Mouse (Mus musculus) intestine, embryonic 15.5 days (tissue): ENCODE results near the gene Tbc1d25. TPM values are rescaled to one million over a fixed set of nuclear protein-coding genes. Genes with fewer than 3 reads are reported as not detected.

Experiments used
- ATAC-seq: fragments of 200-750 bp; cut with Nextera tagmentation; 2 replicates; pipeline ENCODE4 v1.8.0; 2017; ENCODE audit warnings: moderate TSS enrichment, moderate library complexity
- H3K27ac ChIP-seq: fragments of 300-500 bp; sonication (generic); 2 replicates; pipeline ENCODE4 v1.5.1; 2015; ENCODE audit warnings: mild to moderate bottlenecking, inconsistent platforms
- H3K27me3 ChIP-seq: fragments of 300-500 bp; sonication (generic); replicated peaks from 2 replicates; pipeline ENCODE4 v1.6.1; 2015; ENCODE audit warnings: inconsistent platforms
- H3K36me3 ChIP-seq: fragments of 300-500 bp; sonication (generic); 2 replicates; pipeline ENCODE4 v1.6.1; 2015; ENCODE audit warnings: inconsistent platforms
- H3K4me1 ChIP-seq: fragments of 300-500 bp; sonication (generic); replicated peaks from 2 replicates; pipeline ENCODE4 v1.6.1; 2015; ENCODE audit warnings: inconsistent platforms
- H3K4me2 ChIP-seq: fragments of 300-500 bp; sonication (generic); replicated peaks from 2 replicates; pipeline ENCODE4 v1.6.1; 2015; ENCODE audit warnings: mild to moderate bottlenecking, inconsistent platforms
- H3K4me3 ChIP-seq: fragments of 300-500 bp; sonication (generic); replicated peaks from 2 replicates; pipeline ENCODE4 v1.5.1; 2015; ENCODE audit warnings: inconsistent platforms
- H3K9ac ChIP-seq: fragments of 300-500 bp; sonication (generic); 2 replicates; pipeline ENCODE4 v1.6.1; 2015; ENCODE audit warnings: inconsistent platforms
- H3K9me3 ChIP-seq: fragments of 300-500 bp; sonication (generic); 2 replicates; pipeline ENCODE4 v1.6.1; 2016; ENCODE audit warnings: inconsistent platforms
- WGBS: fragments of 180-500 bp; shearing (Covaris S2); methylation state at CpG from one replicate; pipeline ENCODE4 v1.1.7; 2015; 5-methylcytosine and 5-hydroxymethylcytosine counted together
- polyA plus RNA-seq: library from polyadenylated mRNA; unstranded; fragments of >200 nt; fragmentation: Nextera tagmentation; extraction: Ambion mirVana; gene quantifications from 2 replicates; pipeline ENCODE4 v1.2.1, GENCODE M21; 2015

Tbc1d25 gene
- polyA plus RNA-seq, 1 experiment from 2014 or later = 10.6 TPM

DNA sequence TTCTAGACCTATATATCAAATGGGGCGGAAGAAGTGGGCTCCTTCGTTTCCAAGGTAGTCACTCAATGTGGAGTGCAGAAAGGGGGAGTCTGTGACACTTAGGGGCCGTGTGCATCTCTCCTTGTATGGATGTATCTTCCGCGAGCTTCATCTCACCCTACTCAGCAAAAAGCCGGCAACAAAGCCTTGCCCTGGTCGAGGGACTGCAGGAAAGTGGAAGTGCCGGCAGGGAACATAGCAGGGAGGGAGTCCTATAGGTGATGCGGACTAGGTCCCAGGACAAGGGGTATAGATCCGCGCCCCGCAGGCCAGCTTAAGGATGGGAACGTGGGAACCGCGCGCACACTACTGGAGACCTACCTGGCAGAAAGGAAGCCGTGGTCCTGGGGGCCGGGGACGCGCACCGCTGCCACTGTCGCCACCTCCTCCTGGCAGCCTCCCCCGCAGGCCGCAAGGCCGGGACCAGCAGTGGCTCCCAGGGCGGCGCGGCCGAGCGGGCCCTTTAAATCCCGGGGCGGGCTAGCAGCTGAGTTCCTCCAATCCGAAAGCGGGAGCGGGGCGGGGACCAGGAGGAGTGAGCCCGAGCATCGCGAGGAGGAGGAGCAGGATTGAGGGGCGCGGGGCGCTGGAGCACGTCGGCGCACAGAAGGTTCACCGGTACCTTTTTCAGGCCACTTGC lies 30.2 kb upstream of the Tbc1d25 start, which contains the start of gene Porcn:
Gene Porcn (minus strand): TSS at position 511 of the 679 bp plus-strand sequence.
- H3K4me3 ChIP-seq = peak within 1 kb of the TSS; percentile 49
- no peaks in the 10 kb centered on the region for H3K4me1 ChIP-seq
- H3K36me3 ChIP-seq = no peaks in the 10 kb centered on the region
- no peaks in the 10 kb centered on the region for H3K27me3 ChIP-seq
- ATAC-seq = peak; percentile 96
- no peak within 1 kb of the TSS for H3K27ac ChIP-seq
- H3K4me2 ChIP-seq = peak within 1 kb of the TSS; percentile 65
- H3K9ac ChIP-seq = peak within 1 kb of the TSS; percentile 58
- no peaks in the 10 kb centered on the region for H3K9me3 ChIP-seq
- WGBS = 8% methylated on average over 46 of the region's 46 CpGs

DNA sequence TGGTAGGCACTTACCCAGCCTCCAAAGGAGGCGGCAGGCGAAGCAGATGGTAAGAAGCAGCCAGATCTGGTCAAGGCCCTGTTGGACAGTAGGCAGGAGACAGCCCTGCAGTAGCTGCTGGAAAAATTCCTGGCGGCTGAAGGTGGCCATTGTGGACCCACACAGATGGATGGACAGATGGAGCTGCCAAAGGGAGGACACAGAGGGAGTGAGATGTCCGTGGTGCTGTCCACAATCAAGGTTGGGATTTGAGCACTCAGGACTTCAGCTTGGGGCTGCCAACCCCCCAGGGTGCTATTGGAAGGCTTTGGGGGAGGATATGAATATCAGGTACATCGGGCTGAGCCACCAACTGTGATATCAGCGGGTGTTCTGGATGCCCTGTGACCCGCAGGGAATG lies 29.6 kb upstream of the Tbc1d25 start:
- peak overlapping the region; percentile 49 for H3K4me3 ChIP-seq
- H3K9me3 ChIP-seq = no peaks in the 10 kb centered on the region
- no peak overlapping the region for H3K27ac ChIP-seq
- ATAC-seq = 0 out of 2 replicates have a peak, but pooled peaks have one; percentile 2
- no peaks in the 10 kb centered on the region for H3K36me3 ChIP-seq
- WGBS = 43% methylated on average over 7 of the region's 7 CpGs
- peak overlapping the region; percentile 65 for H3K4me2 ChIP-seq
- no peaks in the 10 kb centered on the region for H3K27me3 ChIP-seq
- peak overlapping the region; percentile 58; the same call in 1 of the 2 replicates for H3K9ac ChIP-seq
- H3K4me1 ChIP-seq = no peaks in the 10 kb centered on the region

- Histone ChIP-seq H3K27ac (no peak overlapping the region), H3K4me1 (no peaks in the 10 kb centered on the region), H3K9me3 (no peaks in the 10 kb centered on the region), H3K27me3 (no peaks in the 10 kb centered on the region), H3K4me3 (no peak overlapping the region), H3K36me3 (no peaks in the 10 kb centered on the region), H3K9ac (no peak overlapping the region), H3K4me2 (no peak overlapping the region)
- no peak for ATAC-seq
- WGBS = 70% methylated on average over 4 of the region's 4 CpGs
Measured at GRCm38 (mm10) chrX:8205088-8205487, 29.1 kb upstream of the Tbc1d25 start.

DNA sequence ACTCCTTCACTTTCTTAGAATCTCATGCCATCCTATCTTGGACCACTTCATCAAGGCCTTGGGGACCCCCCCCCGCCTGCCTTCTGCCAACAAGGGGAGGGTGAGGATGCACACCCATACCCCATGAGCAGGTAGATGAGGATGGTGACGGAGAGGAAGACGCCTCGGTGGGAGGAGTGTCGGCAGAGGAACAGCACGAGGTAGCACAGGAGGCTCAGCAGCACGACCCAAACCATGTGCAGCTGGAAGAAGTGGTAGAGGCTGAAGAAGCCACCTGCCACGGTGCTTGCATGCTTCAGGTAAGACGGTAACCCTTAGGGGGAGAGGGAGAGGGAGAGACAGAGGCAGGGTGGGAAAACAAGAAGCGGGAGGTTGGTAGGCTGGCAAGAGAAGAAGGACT lies 28.1 kb upstream of the Tbc1d25 start:
- ATAC-seq = no peak
- Histone ChIP-seq H3K9ac (no peak overlapping the region), H3K4me1 (no peaks in the 10 kb centered on the region), H3K27ac (no peak overlapping the region), H3K36me3 (no peaks in the 10 kb centered on the region), H3K9me3 (no peaks in the 10 kb centered on the region), H3K4me3 (no peak overlapping the region), H3K4me2 (no peak overlapping the region), H3K27me3 (no peaks in the 10 kb centered on the region)
- 83% methylated on average over 10 of the region's 10 CpGs for WGBS

DNA sequence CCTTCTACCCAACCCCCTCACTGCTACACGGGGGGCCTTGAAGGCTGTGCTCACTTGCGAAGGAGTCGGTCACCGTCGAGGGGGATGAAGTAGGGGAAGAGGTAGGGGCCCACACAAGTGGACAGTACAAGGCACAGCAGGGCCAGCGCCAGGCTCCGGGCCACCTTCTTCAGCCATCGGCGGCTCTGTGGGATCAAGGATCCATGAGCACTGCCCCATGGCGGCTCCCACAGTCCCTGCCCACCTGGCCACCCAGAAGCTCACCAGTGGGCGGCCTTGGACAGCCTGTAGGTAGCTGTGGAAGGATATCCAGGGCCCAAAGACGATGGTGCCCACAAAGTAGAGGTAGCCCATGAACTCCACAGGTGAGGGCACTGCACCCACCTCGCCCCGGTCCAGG lies 27.1 kb upstream of the Tbc1d25 start:
- Histone ChIP-seq H3K27me3 (no peaks in the 10 kb centered on the region), H3K9ac (no peak overlapping the region), H3K9me3 (no peaks in the 10 kb centered on the region), H3K36me3 (no peaks in the 10 kb centered on the region), H3K4me3 (no peak overlapping the region), H3K4me1 (no peaks in the 10 kb centered on the region), H3K27ac (no peak overlapping the region), H3K4me2 (no peak overlapping the region)
- WGBS = 88% methylated on average over 14 of the region's 14 CpGs
- no peak for ATAC-seq

GRCm38 (mm10) chrX:8193419-8193723 lies 17.4 kb upstream of the Tbc1d25 start, which contains the start of gene Ebp:
TSS of gene Ebp (minus strand) at chrX:8193512.
- no peaks in the 10 kb centered on the region for H3K36me3 ChIP-seq
- no peaks in the 10 kb centered on the region for H3K27me3 ChIP-seq
- peak within 1 kb of the TSS; percentile 56 for H3K4me3 ChIP-seq
- H3K27ac ChIP-seq = peak within 1 kb of the TSS; percentile 58
- 22% methylated on average over 10 of the region's 10 CpGs for WGBS
- no peaks in the 10 kb centered on the region for H3K9me3 ChIP-seq
- H3K4me2 ChIP-seq = peak within 1 kb of the TSS; percentile 61
- peak within 1 kb of the TSS; percentile 62 for H3K9ac ChIP-seq
- no peaks in the 10 kb centered on the region for H3K4me1 ChIP-seq
- peak; percentile 22; the same call in 1 of the 2 replicates for ATAC-seq

GRCm38 (mm10) chrX:8192640-8193418 lies 16.8 kb upstream of the Tbc1d25 start:
- H3K4me3 ChIP-seq = peak overlapping the region; percentile 56
- H3K27ac ChIP-seq = peak overlapping the region; percentile 58
- WGBS = 20% methylated on average over 38 of the region's 38 CpGs
- peak overlapping the region; percentile 61 for H3K4me2 ChIP-seq
- H3K4me1 ChIP-seq = no peaks in the 10 kb centered on the region
- peak; percentile 98 for ATAC-seq
- H3K27me3 ChIP-seq = no peaks in the 10 kb centered on the region
- H3K9me3 ChIP-seq = no peaks in the 10 kb centered on the region
- H3K9ac ChIP-seq = peak overlapping the region; percentile 62
- no peaks in the 10 kb centered on the region for H3K36me3 ChIP-seq

DNA sequence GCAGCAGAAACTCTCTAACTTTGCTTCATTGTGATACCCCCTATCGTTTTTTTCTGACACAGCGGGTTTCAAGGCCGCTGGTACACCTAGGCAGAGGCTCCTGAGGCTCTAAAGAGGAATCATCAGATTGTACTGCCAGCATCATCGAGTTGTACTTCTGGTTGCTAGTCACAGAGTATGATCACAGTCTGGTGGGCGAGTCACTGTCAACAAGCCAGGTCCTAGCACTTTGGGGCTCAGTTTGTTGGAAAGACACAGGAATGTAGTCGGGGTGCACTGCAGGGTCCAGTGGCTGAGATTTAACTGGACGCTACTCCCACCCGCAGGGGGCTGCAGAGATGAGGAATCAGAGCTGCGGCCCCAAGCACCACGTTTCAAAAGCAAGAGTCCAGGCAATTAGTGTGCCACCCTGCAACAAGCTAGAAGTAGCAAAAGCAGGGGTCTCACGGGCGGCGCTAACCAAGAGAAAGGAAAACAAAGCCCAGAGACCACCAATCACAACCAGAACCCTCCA lies 16.2 kb upstream of the Tbc1d25 start:
- peak overlapping the region; percentile 62 for H3K9ac ChIP-seq
- peak overlapping the region; percentile 61 for H3K4me2 ChIP-seq
- ATAC-seq = peak; percentile 65
- H3K27me3 ChIP-seq = no peaks in the 10 kb centered on the region
- no peaks in the 10 kb centered on the region for H3K9me3 ChIP-seq
- H3K36me3 ChIP-seq = no peaks in the 10 kb centered on the region
- H3K4me1 ChIP-seq = no peaks in the 10 kb centered on the region
- peak overlapping the region; percentile 56 for H3K4me3 ChIP-seq
- 16% methylated on average over 13 of the region's 13 CpGs for WGBS
- peak overlapping the region; percentile 58 for H3K27ac ChIP-seq

- no peak overlapping the region for H3K9ac ChIP-seq
- H3K4me2 ChIP-seq = no peak overlapping the region
- H3K4me1 ChIP-seq = no peaks in the 10 kb centered on the region
- ATAC-seq = no peak
- no peaks in the 10 kb centered on the region for H3K9me3 ChIP-seq
- no peak overlapping the region for H3K27ac ChIP-seq
- WGBS = 13% methylated on average over 7 of the region's 7 CpGs
- H3K36me3 ChIP-seq = no peaks in the 10 kb centered on the region
- H3K27me3 ChIP-seq = no peaks in the 10 kb centered on the region
- no peak overlapping the region for H3K4me3 ChIP-seq
Measured at GRCm38 (mm10) chrX:8182871-8183540, 7.0 kb upstream of the Tbc1d25 start.

DNA sequence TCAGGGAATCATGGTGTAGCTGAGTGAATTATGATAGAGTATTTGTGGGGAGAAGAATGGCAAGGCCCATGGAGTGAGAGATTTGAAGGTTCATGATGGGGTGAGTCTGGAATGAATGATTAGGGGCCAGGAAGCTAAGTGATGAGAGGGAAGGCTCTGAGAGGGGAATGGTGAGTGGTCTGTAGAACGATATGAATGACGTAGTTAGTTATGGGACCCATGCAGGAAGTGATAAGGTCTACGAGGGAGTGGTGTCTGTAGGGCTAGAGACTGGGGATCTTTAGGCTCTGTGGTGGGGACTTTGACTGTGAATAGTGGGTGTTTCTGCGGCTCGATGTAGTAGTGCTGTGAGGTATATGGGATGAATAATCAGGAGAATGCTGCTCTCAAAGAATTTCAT lies 3.7 kb upstream of the Tbc1d25 start:
- no peak overlapping the region for H3K4me2 ChIP-seq
- no peaks in the 10 kb centered on the region for H3K27me3 ChIP-seq
- H3K9me3 ChIP-seq = no peaks in the 10 kb centered on the region
- WGBS = 83% methylated on average over 5 of the region's 5 CpGs
- H3K27ac ChIP-seq = no peak overlapping the region
- no peaks in the 10 kb centered on the region for H3K36me3 ChIP-seq
- H3K9ac ChIP-seq = no peak overlapping the region
- H3K4me3 ChIP-seq = no peak overlapping the region
- ATAC-seq = no peak
- no peaks in the 10 kb centered on the region for H3K4me1 ChIP-seq

GRCm38 (mm10) chrX:8178871-8179270 lies 2.9 kb upstream of the Tbc1d25 start:
- Histone ChIP-seq H3K9ac (no peak overlapping the region), H3K4me3 (no peak overlapping the region), H3K9me3 (no peaks in the 10 kb centered on the region), H3K36me3 (no peaks in the 10 kb centered on the region), H3K4me2 (no peak overlapping the region), H3K27me3 (no peaks in the 10 kb centered on the region), H3K27ac (no peak overlapping the region), H3K4me1 (no peaks in the 10 kb centered on the region)
- ATAC-seq = no peak
- 98% methylated on average over 2 of the region's 2 CpGs for WGBS

GRCm38 (mm10) chrX:8175169-8175503 lies 845 bp downstream of the Tbc1d25 start:
- peak overlapping the region; percentile 57 for H3K4me3 ChIP-seq
- peak overlapping the region; percentile 58 for H3K4me2 ChIP-seq
- no peaks in the 10 kb centered on the region for H3K4me1 ChIP-seq
- peak overlapping the region; percentile 60 for H3K9ac ChIP-seq
- H3K36me3 ChIP-seq = no peaks in the 10 kb centered on the region
- 18% methylated on average over 4 of the region's 4 CpGs for WGBS
- H3K27ac ChIP-seq = no peak overlapping the region
- H3K9me3 ChIP-seq = no peaks in the 10 kb centered on the region
- ATAC-seq = no peak
- no peaks in the 10 kb centered on the region for H3K27me3 ChIP-seq
